Mouse (Mus musculus) bone marrow, adult 2 months (tissue): ENCODE data around the gene Gm20489.

Source experiments
- CTCF ChIP-seq: fragments of 200-500 bp; IDR thresholded peaks from 2 replicates; pipeline ENCODE4 v1.5.1; 2011; ENCODE audit warnings: low read length, control low read depth; ENCODE audit not compliant: control insufficient read depth, insufficient read depth
- POLR2A ChIP-seq: fragments of 200-500 bp; IDR thresholded peaks from 2 replicates; pipeline ENCODE4 v1.6.1; 2011; ENCODE audit warnings: low read depth, mild to moderate bottlenecking, control low read depth, low read length, borderline replicate concordance; ENCODE audit not compliant: control insufficient read depth

GRCm38 (mm10) chrX:101290111-101290510, 21.3 kb upstream of the Gm20489 start:
- TF ChIP-seq POLR2A (no peak), CTCF (no peak)
